Mouse (Mus musculus) C2C12 (cell line): ENCODE data around the gene Mtmr11. TPM values are rescaled to one million over a fixed set of nuclear protein-coding genes. Genes with fewer than 3 reads are reported as not detected.
A peak's percentile ranks its signal among the peaks of the same experiment; 100 is the strongest.

Source experiments
- H3K27me3 ChIP-seq: one replicate; pipeline ENCODE4 v1.6.1; 2011; ENCODE audit not compliant: control insufficient read depth, insufficient read depth, insufficient read length
- H3K36me3 ChIP-seq: one replicate; pipeline ENCODE4 v1.6.1; 2011; ENCODE audit not compliant: control insufficient read depth, insufficient read depth
- H3K4me3 ChIP-seq: one replicate; pipeline ENCODE4 v1.5.1; 2011; ENCODE audit warnings: mild to moderate bottlenecking, control low read depth; ENCODE audit not compliant: poor library complexity, insufficient read depth, severe bottlenecking
- H3K79me2 ChIP-seq: one replicate; pipeline ENCODE4 v1.6.1; 2011; ENCODE audit not compliant: control insufficient read depth, insufficient read depth
- H3K79me3 ChIP-seq: one replicate; pipeline ENCODE4 v1.6.1; 2011; ENCODE audit warnings: low read depth, control low read depth
- H3ac ChIP-seq: one replicate; pipeline ENCODE3; 2011; ENCODE audit warnings: low read depth; ENCODE audit not compliant: control insufficient read depth, insufficient read length
- CEBPB ChIP-seq: IDR thresholded peaks from one replicate; pipeline ENCODE4 v1.6.1; 2011; ENCODE audit warnings: low read depth, mild to moderate bottlenecking, control low read depth, moderate library complexity
- CTCF ChIP-seq: IDR thresholded peaks from one replicate; pipeline ENCODE4 v1.5.1; 2011; ENCODE audit not compliant: control insufficient read depth, insufficient read depth, insufficient read length
- FOSL1 ChIP-seq: IDR thresholded peaks from one replicate; pipeline ENCODE4 v1.8.0; 2011; ENCODE audit warnings: mild to moderate bottlenecking, low read length; ENCODE audit not compliant: poor library complexity, insufficient read depth, severe bottlenecking
- MAX ChIP-seq: IDR thresholded peaks from one replicate; pipeline ENCODE4 v1.6.1; 2011; ENCODE audit warnings: mild to moderate bottlenecking, control low read depth
- MYOD1 ChIP-seq: IDR thresholded peaks from one replicate; pipeline ENCODE4 v1.6.1; 2011; ENCODE audit warnings: low read depth; ENCODE audit not compliant: control insufficient read depth, insufficient read length
- MYOG ChIP-seq: IDR thresholded peaks from one replicate; pipeline ENCODE4 v1.6.1; 2011; ENCODE audit not compliant: control insufficient read depth, insufficient read length; ENCODE audit errors: extremely low read depth
- USF1 ChIP-seq: IDR thresholded peaks from one replicate; pipeline ENCODE4 v1.6.1; 2011; ENCODE audit warnings: low read depth, mild to moderate bottlenecking, control low read depth, moderate library complexity
- polyA plus RNA-seq: library from polyadenylated mRNA; unstranded; fragments of >200 nt; fragmentation: generic; extraction: Trizol; gene quantifications from one replicate; pipeline ENCODE4 v1.2.1, GENCODE M21; 2012; ENCODE audit warnings: missing spikeins

Gene Mtmr11
- polyA plus RNA-seq, 1 experiment: 5.1 TPM

- peaks cover 7% of the 10 kb centered on the region for H3K79me2 ChIP-seq
- TF ChIP-seq USF1: no peak
- no peak for TF ChIP-seq MYOG
- no peak for TF ChIP-seq CTCF
- no peak for TF ChIP-seq CEBPB
- no peak for TF ChIP-seq FOSL1
- no peak for TF ChIP-seq MAX
- TF ChIP-seq MYOD1: no peak
- H3K27me3 ChIP-seq: no peaks in the 10 kb centered on the region
- H3ac ChIP-seq: peak within 1 kb of the TSS; percentile 8
- H3K36me3 ChIP-seq: peaks cover 24% of the 10 kb centered on the region
- peak within 1 kb of the TSS; percentile 6 for H3K4me3 ChIP-seq
- H3K79me3 ChIP-seq: peaks cover 3% of the 10 kb centered on the region
Observed at GRCm38 (mm10) chr3:96180727-96181477, 19.1 kb downstream of the Mtmr11 start, which contains the start of gene Sv2a. Gene Sv2a, plus strand, starts transcription at chr3:96181151.

GRCm38 (mm10) chr3:96181510-96182381 lies 19.9 kb downstream of the Mtmr11 start:
- peaks cover 16% of the 10 kb centered on the region for H3K36me3 ChIP-seq
- H3K4me3 ChIP-seq: no peak overlapping the region
- TF ChIP-seq CEBPB (no peak), CTCF (no peak), FOSL1 (no peak), MAX (no peak), USF1 (no peak), MYOD1 (no peak), MYOG (no peak)
- H3K79me2 ChIP-seq: no peaks in the 10 kb centered on the region
- H3K79me3 ChIP-seq: no peaks in the 10 kb centered on the region
- H3ac ChIP-seq: no peak overlapping the region
- H3K27me3 ChIP-seq: no peaks in the 10 kb centered on the region

- TF ChIP-seq MAX: no peak
- no peak for TF ChIP-seq MYOD1
- no peak for TF ChIP-seq FOSL1
- no peak for TF ChIP-seq CTCF
- TF ChIP-seq CEBPB: no peak
- no peak for TF ChIP-seq USF1
- no peak for TF ChIP-seq MYOG
- H3K4me3 ChIP-seq: no peak overlapping the region
- no peaks in the 10 kb centered on the region for H3K79me2 ChIP-seq
- H3K36me3 ChIP-seq: peaks cover 12% of the 10 kb centered on the region
- no peak overlapping the region for H3ac ChIP-seq
- no peaks in the 10 kb centered on the region for H3K79me3 ChIP-seq
- no peaks in the 10 kb centered on the region for H3K27me3 ChIP-seq
Observed at GRCm38 (mm10) chr3:96182382-96182776, 20.6 kb downstream of the Mtmr11 start.

GRCm38 (mm10) chr3:96192977-96193376 lies 31.2 kb downstream of the Mtmr11 start:
- Histone ChIP-seq H3K79me3 (no peaks in the 10 kb centered on the region), H3K4me3 (no peak overlapping the region), H3K79me2 (peaks cover 7% of the 10 kb centered on the region), H3ac (no peak overlapping the region), H3K36me3 (no peaks in the 10 kb centered on the region), H3K27me3 (no peaks in the 10 kb centered on the region)
- TF ChIP-seq MYOG (no peak), CTCF (no peak), FOSL1 (no peak), CEBPB (no peak), MYOD1 (no peak), MAX (no peak), USF1 (no peak)

GRCm38 (mm10) chr3:96194966-96195365 lies 33.2 kb downstream of the Mtmr11 start:
- Histone ChIP-seq H3K36me3 (no peaks in the 10 kb centered on the region), H3K27me3 (no peaks in the 10 kb centered on the region), H3K79me3 (no peaks in the 10 kb centered on the region), H3K4me3 (no peak overlapping the region), H3K79me2 (peaks cover 7% of the 10 kb centered on the region), H3ac (no peak overlapping the region)
- TF ChIP-seq CTCF: no peak
- no peak for TF ChIP-seq MAX
- no peak for TF ChIP-seq CEBPB
- TF ChIP-seq FOSL1: no peak
- no peak for TF ChIP-seq MYOD1
- TF ChIP-seq MYOG: no peak
- TF ChIP-seq USF1: no peak
